Mouse (Mus musculus): ENCODE data around the gene Sh3pxd2a. TPM values are rescaled to one million over a fixed set of nuclear protein-coding genes. Genes with fewer than 3 reads are reported as not detected.
A peak's percentile ranks its signal among the peaks of the same experiment; 100 is the strongest.
"Not testable (repeated sequence)": the region's sequence is repeated elsewhere in the genome, so short reads cannot be mapped to it uniquely, and the experiment has no call there.

The Sh3pxd2a gene
- polyA plus RNA-seq, 1 experiment from 2014 or later: 0.62 TPM

DNA sequence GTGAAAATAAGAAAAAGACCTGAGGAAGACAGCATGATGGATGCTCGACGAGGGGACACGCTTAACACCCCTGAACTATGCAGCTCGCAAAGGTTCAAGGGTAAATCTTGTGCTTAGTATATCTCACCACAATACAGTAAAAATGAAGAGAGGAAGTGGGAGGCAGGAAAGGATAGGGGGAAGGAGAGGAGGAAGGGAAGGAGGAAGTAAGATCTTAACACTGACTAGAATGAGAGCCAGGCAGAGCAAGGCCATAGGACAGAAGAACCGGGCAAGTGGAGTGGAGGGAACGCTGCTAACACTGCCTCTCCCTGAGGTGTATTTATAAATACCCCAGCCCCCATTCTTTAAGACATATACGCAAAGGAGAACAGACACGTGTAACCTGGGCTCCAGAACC is 58.7 kb downstream of the Sh3pxd2a start:
- Histone ChIP-seq H3K4me3 (replicated peaks) (no peak overlapping the region), H3K9ac (no peak overlapping the region), H3K27ac (peak overlapping the region; percentile 44), H3K9me3 (replicated peaks) (no peaks in the 10 kb centered on the region), H3K27me3 (no peaks in the 10 kb centered on the region), H3K4me1 (replicated peaks) (peaks cover 80% of the 10 kb centered on the region), H3K4me2 (no peak overlapping the region), H3K36me3 (no peaks in the 10 kb centered on the region)
- 71% methylated on average over 8 of the region's 8 CpGs for WGBS (ENCODE audit: insufficient replicate concordance)
- DNase-seq: no peak
- ATAC-seq (ENCODE audit: low read depth): no peak

DNA sequence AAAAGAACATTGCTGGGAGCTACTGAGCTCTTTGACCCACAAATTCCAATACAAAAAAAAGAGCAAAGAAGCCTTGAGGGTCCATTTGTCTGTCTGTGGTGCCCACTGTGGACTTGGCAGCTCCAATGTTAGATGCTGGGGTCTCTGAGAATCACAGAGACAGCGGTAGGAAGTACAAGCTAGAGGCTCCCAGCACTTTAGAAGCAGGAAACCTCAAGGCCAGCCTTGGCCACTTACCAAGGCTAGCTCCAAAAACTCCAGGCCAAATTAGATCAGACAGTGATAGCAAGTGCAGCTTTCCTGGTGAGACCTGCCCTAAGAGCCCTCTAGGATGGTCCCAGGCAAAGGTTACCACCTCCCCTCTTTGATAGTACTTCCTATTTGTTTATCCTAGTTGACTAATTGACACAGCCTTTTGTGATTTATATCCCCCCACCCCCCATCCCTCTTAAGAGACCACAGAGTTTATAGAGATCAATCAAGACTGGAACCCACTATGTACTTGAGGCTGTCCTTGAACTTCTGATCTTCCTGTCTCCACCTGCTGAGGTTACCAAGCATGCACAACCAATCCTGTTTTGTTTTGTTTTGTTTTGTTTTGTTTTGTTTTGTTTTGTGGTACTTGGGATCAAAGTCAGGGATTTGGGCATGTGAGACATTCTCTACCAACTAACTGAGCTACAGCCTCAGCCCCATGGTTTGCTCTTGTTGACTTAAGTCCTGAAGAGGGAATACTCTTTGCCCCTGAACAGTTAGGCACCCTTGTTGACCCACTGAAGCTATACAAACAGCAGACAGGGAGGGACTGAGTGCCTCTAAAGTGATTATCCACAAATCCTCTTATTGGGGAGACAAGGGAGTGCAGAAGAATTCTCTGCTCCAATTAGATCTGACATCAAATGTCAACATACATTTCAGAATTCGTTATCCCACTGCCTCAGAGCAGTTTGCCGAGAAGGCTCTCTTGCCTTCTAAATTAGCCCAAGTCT is 60.5 kb downstream of the Sh3pxd2a start:
- 63% methylated on average over 3 of the region's 3 CpGs for WGBS (ENCODE audit: insufficient replicate concordance)
- Histone ChIP-seq H3K9me3 (replicated peaks) (no peaks in the 10 kb centered on the region), H3K4me2 (peak overlapping the region; percentile 68), H3K27ac (peak overlapping the region; percentile 99), H3K27me3 (no peaks in the 10 kb centered on the region), H3K4me1 (replicated peaks) (peaks cover 89% of the 10 kb centered on the region), H3K4me3 (replicated peaks) (peak overlapping the region; percentile 34), H3K36me3 (no peaks in the 10 kb centered on the region), H3K9ac (peak overlapping the region; percentile 77)
- no peak for DNase-seq
- peak; percentile 12; the same call in 1 of the 2 replicates for ATAC-seq (ENCODE audit: low read depth)

DNA sequence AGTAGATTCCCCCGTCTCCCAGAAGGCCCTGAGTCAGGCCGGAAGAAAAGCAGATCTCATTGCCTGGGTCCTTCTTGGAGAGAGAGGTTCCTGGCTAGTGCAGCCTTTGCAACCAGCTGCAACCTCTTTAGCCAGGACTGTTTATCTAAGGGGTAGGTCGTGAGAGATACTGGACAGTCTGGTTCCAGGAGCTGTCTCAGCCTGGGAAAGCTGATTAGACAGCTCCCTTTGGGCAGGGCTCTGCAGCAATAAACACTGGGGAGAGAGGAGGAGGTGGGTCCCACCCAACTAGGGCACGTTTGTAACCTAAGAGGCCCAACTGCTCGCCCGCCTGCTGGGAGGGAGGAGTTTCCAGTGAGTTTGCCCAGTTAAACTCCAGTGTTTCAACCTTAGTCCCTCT is 61.2 kb downstream of the Sh3pxd2a start:
- peak overlapping the region; percentile 68 for H3K4me2 ChIP-seq
- H3K4me1 ChIP-seq (replicated peaks): peaks cover 90% of the 10 kb centered on the region
- no peaks in the 10 kb centered on the region for H3K27me3 ChIP-seq
- H3K4me3 ChIP-seq (replicated peaks): peak overlapping the region; percentile 34
- DNase-seq (peak; percentile 78), ATAC-seq (ENCODE audit: low read depth) (peak; percentile 98)
- H3K27ac ChIP-seq: peak overlapping the region; percentile 99
- no peaks in the 10 kb centered on the region for H3K36me3 ChIP-seq
- WGBS (ENCODE audit: insufficient replicate concordance): 12% methylated on average over 6 of the region's 6 CpGs
- no peaks in the 10 kb centered on the region for H3K9me3 ChIP-seq (replicated peaks)
- peak overlapping the region; percentile 77 for H3K9ac ChIP-seq

DNA sequence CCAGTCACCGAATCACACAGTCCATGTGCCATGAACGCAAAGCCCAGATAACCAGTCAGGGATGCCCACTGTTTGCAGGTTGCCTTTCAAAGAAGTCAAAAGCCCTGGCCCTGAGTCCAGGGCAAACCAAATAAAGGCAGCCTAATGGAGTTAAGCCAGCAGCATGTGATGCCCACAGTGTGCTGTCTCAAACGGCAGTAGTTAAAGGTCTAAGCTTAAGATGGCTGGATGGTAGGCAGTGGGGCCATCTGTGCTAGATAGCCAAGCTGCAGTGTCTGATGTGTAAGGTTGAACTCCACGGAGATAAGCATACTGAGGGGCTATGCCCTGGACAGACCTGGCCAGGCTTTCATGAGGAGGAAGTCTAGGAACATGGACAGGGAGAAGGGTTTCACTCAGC is 61.7 kb downstream of the Sh3pxd2a start:
- ATAC-seq (ENCODE audit: low read depth) (peak; percentile 74), DNase-seq (no peak)
- H3K4me3 ChIP-seq (replicated peaks): peak overlapping the region; percentile 20
- WGBS (ENCODE audit: insufficient replicate concordance): 32% methylated on average over 4 of the region's 4 CpGs
- no peaks in the 10 kb centered on the region for H3K27me3 ChIP-seq
- peaks cover 89% of the 10 kb centered on the region for H3K4me1 ChIP-seq (replicated peaks)
- H3K9ac ChIP-seq: peak overlapping the region; percentile 72
- no peaks in the 10 kb centered on the region for H3K9me3 ChIP-seq (replicated peaks)
- peak overlapping the region; percentile 99 for H3K27ac ChIP-seq
- H3K36me3 ChIP-seq: no peaks in the 10 kb centered on the region
- H3K4me2 ChIP-seq: peak overlapping the region; percentile 68

DNA sequence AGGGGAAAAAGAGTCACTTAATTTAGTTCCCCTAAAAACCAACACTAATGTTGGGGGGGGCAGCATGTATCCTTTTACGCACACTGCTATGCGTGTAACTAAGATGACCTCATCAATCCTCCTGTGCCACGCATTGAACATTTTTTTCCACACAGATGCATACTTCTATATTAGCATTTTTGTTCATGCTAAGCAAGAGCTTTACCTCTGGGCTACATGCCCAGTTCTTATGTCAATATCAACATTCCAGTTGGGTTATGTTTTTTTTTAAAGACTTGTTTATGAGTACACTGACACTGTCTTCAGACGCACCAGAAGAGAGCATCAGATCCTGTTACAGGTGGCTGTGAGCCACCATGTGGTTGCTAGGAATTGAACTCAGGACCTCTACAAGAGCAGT is 64.5 kb downstream of the Sh3pxd2a start:
- Histone ChIP-seq H3K4me3 (replicated peaks) (no peak overlapping the region), H3K36me3 (no peaks in the 10 kb centered on the region), H3K27ac (peak overlapping the region; percentile 71; the same call in 1 of the 2 replicates), H3K9ac (no peak overlapping the region), H3K4me1 (replicated peaks) (peaks cover 71% of the 10 kb centered on the region), H3K27me3 (no peaks in the 10 kb centered on the region), H3K9me3 (replicated peaks) (no peaks in the 10 kb centered on the region), H3K4me2 (no peak overlapping the region)
- WGBS (ENCODE audit: insufficient replicate concordance): 86% methylated on average over 4 of the region's 4 CpGs
- DNase-seq (no peak), ATAC-seq (ENCODE audit: low read depth) (no peak)

DNA sequence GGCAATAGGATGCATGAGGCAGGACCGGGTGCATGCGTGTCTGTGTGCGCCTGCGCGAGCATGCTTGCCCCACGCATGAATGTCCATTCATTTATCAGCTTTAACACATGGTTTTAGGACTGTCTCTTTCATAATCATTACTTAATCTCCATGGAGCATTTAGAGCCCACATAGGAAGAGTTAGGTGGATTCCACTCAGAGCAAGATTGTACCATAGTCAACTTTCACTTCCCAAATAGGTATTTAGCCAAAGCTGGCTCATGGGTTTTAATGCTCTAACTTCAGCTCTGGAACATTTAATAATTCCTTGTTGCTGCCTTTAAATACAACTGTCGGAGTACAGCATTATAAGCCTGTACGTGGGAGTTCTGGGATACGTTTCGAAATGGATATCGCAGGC is 65.2 kb downstream of the Sh3pxd2a start:
- no peak overlapping the region for H3K4me2 ChIP-seq
- peaks cover 65% of the 10 kb centered on the region for H3K4me1 ChIP-seq (replicated peaks)
- WGBS (ENCODE audit: insufficient replicate concordance): 90% methylated on average over 11 of the region's 11 CpGs
- DNase-seq: no peak
- H3K4me3 ChIP-seq (replicated peaks): no peak overlapping the region
- ATAC-seq (ENCODE audit: low read depth): no peak
- peak overlapping the region; percentile 22; the same call in 1 of the 2 replicates for H3K9ac ChIP-seq
- peak overlapping the region; percentile 47; the same call in 1 of the 2 replicates for H3K27ac ChIP-seq
- H3K9me3 ChIP-seq (replicated peaks): no peaks in the 10 kb centered on the region
- H3K27me3 ChIP-seq: no peaks in the 10 kb centered on the region
- no peaks in the 10 kb centered on the region for H3K36me3 ChIP-seq

DNA sequence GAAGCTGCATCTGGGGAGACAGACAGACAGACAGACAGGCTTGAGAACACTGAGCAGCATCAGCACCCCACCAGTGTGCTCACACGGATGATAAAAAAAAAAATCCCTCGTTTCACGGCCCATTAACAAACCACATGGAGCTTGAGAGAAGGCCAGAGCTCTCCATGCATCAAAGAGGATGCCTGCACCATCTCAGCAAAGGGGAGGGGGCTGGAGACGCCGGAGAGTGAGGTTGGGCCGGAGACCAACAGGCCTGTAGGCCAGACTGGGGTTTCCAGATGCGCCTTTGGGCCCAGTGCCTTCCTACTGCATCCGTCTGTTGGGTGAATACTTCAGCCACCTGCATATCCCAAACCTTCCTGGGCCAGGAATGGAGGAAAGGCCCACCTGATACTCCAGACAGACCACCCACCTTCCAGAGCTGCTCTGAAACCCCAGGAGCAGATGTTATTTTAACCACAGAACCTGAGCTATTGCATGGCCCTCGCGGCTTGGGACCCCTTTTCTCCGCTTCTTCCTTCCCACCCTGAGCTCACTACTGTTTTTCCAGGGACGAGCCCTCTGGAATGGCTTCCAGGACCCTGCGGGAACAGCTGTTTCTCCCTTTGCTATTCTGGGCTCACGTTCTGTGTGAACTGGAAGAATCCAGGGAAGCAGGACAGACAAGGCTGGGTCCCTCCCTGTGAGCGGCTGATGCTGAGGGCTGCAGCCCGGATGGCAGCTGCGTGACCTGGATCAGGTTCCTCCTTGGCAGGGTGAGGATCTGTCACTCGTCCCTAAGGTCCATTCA is 66.1 kb downstream of the Sh3pxd2a start:
- Histone ChIP-seq H3K4me3 (replicated peaks) (no peak overlapping the region), H3K9ac (no peak overlapping the region), H3K4me1 (replicated peaks) (peaks cover 56% of the 10 kb centered on the region), H3K36me3 (0 out of 2 replicates have a peak, but pooled peaks cover 3% of the 10 kb centered on the region), H3K9me3 (replicated peaks) (no peaks in the 10 kb centered on the region), H3K27ac (peak overlapping the region; percentile 47), H3K27me3 (no peaks in the 10 kb centered on the region), H3K4me2 (no peak overlapping the region)
- 77% methylated on average over 18 of the region's 18 CpGs for WGBS (ENCODE audit: insufficient replicate concordance)
- ATAC-seq (ENCODE audit: low read depth) (no peak), DNase-seq (no peak)

DNA sequence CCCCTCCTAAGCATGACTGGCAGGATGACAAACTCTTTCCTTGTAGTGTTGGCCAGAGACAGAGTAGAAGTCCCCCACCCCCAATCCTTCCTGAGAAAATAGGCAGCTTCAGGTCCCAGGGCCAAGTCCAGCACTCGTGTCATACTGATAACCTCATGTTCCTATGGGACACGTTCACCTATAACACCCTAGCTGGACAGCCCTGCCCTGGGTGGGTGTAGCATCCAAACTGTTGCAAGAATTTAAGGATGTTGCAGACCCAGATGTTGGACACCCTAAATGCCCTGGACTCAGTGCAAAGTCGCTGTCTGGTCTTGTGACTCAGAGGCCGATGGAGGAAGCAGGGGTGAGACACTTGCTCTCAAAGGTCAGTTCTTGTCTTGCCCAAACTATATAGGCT is 68.9 kb downstream of the Sh3pxd2a start:
- H3K9me3 ChIP-seq (replicated peaks): no peaks in the 10 kb centered on the region
- H3K36me3 ChIP-seq: peaks cover 6% of the 10 kb centered on the region; the same call in 1 of the 2 replicates
- no peaks in the 10 kb centered on the region for H3K27me3 ChIP-seq
- DNase-seq (no peak), ATAC-seq (ENCODE audit: low read depth) (no peak; the same call in 1 of the 2 replicates)
- H3K4me3 ChIP-seq (replicated peaks): no peak overlapping the region
- peaks cover 39% of the 10 kb centered on the region for H3K4me1 ChIP-seq (replicated peaks)
- peak overlapping the region; percentile 47; the same call in 1 of the 2 replicates for H3K27ac ChIP-seq
- H3K9ac ChIP-seq: 0 out of 2 replicates have a peak overlapping the region, but pooled peaks have one; percentile 10
- H3K4me2 ChIP-seq: no peak overlapping the region
- WGBS (ENCODE audit: insufficient replicate concordance): 61% methylated on average over 4 of the region's 4 CpGs

DNA sequence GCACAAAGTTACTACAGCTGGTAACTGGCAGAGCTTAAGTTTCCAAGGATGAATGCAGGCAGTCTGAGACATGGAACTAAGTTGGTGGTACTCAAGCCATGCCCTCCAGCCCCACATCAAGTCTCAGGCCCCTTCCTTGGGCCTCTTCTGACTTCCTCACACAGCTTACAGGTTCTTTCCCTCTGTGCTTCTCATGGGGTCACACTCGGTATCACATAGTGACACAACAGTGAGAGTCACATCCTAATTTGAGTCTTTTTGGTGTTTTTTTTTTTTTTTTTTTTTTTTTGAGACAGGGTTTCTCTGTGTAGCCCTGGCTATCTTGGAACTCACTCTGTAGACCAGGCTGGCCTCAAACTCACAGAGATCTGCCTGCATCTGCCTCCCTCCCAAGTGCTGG is 69.4 kb downstream of the Sh3pxd2a start:
- not testable (repeated sequence) for H3K4me3 ChIP-seq (replicated peaks); ATAC-seq (ENCODE audit: low read depth); H3K4me2 ChIP-seq; H3K36me3 ChIP-seq; H3K9ac ChIP-seq; H3K27ac ChIP-seq; H3K27me3 ChIP-seq; DNase-seq; H3K9me3 ChIP-seq (replicated peaks)
- WGBS (ENCODE audit: insufficient replicate concordance): 59% methylated on average over 1 of the region's 1 CpGs
- peaks cover 37% of the 10 kb centered on the region for H3K4me1 ChIP-seq (replicated peaks)

DNA sequence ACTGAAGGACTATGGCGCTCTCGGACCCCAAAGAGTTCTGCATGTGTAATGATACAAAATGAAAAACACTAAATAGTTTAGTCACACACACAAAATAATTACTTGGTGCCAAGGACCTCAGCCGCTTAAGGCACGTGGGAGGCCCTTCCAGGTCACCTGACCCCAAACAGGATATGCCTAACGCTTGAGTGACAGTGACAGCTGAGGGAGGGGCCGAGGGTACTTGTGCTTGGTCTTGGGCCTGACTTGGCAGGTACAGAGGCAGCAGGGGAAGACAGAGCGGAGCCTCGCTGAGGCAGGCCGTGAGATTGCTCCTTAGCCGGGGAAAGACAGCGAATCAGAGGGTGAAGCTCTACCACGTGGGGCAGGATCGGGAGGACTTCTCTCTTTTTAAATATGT is 73.3 kb downstream of the Sh3pxd2a start:
- no peak overlapping the region for H3K9ac ChIP-seq
- ATAC-seq (ENCODE audit: low read depth) (no peak), DNase-seq (no peak)
- H3K27ac ChIP-seq: no peak overlapping the region
- H3K4me2 ChIP-seq: no peak overlapping the region
- H3K36me3 ChIP-seq: peaks cover 6% of the 10 kb centered on the region; the same call in 1 of the 2 replicates
- 73% methylated on average over 13 of the region's 13 CpGs for WGBS (ENCODE audit: insufficient replicate concordance)
- no peak overlapping the region for H3K4me3 ChIP-seq (replicated peaks)
- no peaks in the 10 kb centered on the region for H3K27me3 ChIP-seq
- peaks cover 51% of the 10 kb centered on the region for H3K4me1 ChIP-seq (replicated peaks)
- H3K9me3 ChIP-seq (replicated peaks): no peaks in the 10 kb centered on the region

DNA sequence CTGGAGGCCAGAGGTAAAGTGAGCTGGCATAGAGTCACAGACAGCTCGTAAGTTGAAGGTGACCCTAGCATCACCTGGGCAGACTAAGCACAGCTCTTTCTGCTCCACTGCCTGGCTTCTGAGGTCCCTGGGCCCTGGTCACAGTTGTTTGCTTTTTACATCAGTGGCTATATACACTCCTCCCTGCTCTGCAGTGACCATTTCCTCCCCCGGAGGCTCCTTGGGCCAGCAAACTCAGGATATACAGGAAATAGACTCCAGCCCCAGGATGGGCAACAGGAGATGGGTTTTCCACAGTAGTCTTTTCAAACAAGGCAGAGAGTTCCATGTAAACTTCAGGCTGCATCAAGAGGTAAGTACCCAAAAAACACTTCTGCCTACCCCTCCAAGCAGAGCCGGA is 76.3 kb downstream of the Sh3pxd2a start:
- ATAC-seq (ENCODE audit: low read depth): no peak
- Histone ChIP-seq H3K9ac (peak overlapping the region; percentile 49), H3K4me1 (replicated peaks) (peaks cover 72% of the 10 kb centered on the region)

More for the DNA sequence above, 76.3 kb downstream of the Sh3pxd2a start:
- Histone ChIP-seq H3K9me3 (replicated peaks) (no peaks in the 10 kb centered on the region), H3K4me2 (no peak overlapping the region), H3K27ac (peak overlapping the region; percentile 58), H3K27me3 (no peaks in the 10 kb centered on the region), H3K36me3 (peaks cover 4% of the 10 kb centered on the region; the same call in 1 of the 2 replicates), H3K4me3 (replicated peaks) (no peak overlapping the region)
- 73% methylated on average over 3 of the region's 3 CpGs for WGBS (ENCODE audit: insufficient replicate concordance)
- no peak for DNase-seq
